In genomic region chr11:66932827-66933599, GRCm38 (mm10) we compare ENCODE assay signal across 36 mouse cellular contexts. TPM values are rescaled to one million over a fixed set of nuclear protein-coding genes. Genes with fewer than 3 reads are reported as not detected.
A peak's percentile ranks its signal among the peaks of the same experiment; 100 is the strongest.
DNase-seq lines count a peak whose midpoint lies in the region; ATAC-seq lines count a peak whose summit lies in the region.
"Had no signal": no experiment of that assay in that cellular context is flagged by ENCODE, and none has a peak within 500 bp of the region (broad histone marks: within the 10 kb centered on the region; RNA-seq: fewer than 3 reads in every experiment).

No protein-coding gene starts in this region.

- no peak overlapping the region for H3K27ac ChIP-seq in midbrain, embryonic 11.5 days (ENCODE audit: low read depth, low read length)
- no peak overlapping the region for H3K27ac ChIP-seq in midbrain, embryonic 13.5 days
- no peak overlapping the region for H3K27ac ChIP-seq in forebrain, embryonic 12.5 days
- H3K27ac ChIP-seq: embryonic facial prominence, embryonic 10.5 days; embryonic facial prominence, embryonic 13.5 days; forebrain, embryonic 13.5 days; heart, adult 2 months; heart, embryonic 10.5 days; heart, embryonic 13.5 days; hindbrain, embryonic 14.5 days; hindbrain, postnatal 0 days had no signal

- no peaks in the 10 kb centered on the region for H3K4me1 ChIP-seq in midbrain, embryonic 11.5 days (ENCODE audit: control insufficient read depth, insufficient read depth, low read length)
- 0 out of 2 replicates have a peak, but pooled peaks cover 4% of the 10 kb centered on the region for H3K4me1 ChIP-seq in midbrain, embryonic 13.5 days (replicated peaks)
- no peaks in the 10 kb centered on the region for H3K4me1 ChIP-seq in forebrain, embryonic 12.5 days
- H3K4me1 ChIP-seq: embryonic facial prominence, embryonic 10.5 days; embryonic facial prominence, embryonic 13.5 days; forebrain, embryonic 13.5 days; heart, embryonic 13.5 days had no signal

- no peaks in the 10 kb centered on the region for H3K9me3 ChIP-seq in midbrain, embryonic 11.5 days (ENCODE audit: control insufficient read depth, low read length)
- H3K9me3 ChIP-seq in midbrain, embryonic 13.5 days: no peaks in the 10 kb centered on the region
- H3K9me3 ChIP-seq in forebrain, embryonic 12.5 days: no peaks in the 10 kb centered on the region
- H3K9me3 ChIP-seq: embryonic facial prominence, embryonic 10.5 days; embryonic facial prominence, embryonic 13.5 days; forebrain, embryonic 13.5 days; heart, embryonic 10.5 days; heart, embryonic 13.5 days had no signal

- ATAC-seq in midbrain, embryonic 11.5 days (ENCODE audit: low FRiP score): no peak
- ATAC-seq in midbrain, embryonic 13.5 days: no peak
- no peak for ATAC-seq in granulocyte monocyte progenitor cell, adult 5-6 weeks (replicated peaks; ENCODE audit: poor library complexity, severe bottlenecking)
- no peak for ATAC-seq in megakaryocyte, adult 5-6 weeks (ENCODE audit: poor library complexity, severe bottlenecking)
- ATAC-seq in forebrain, embryonic 12.5 days (ENCODE audit: low FRiP score): no peak
- ATAC-seq: CD4-positive, CD25-positive, alpha-beta regulatory T cell, adult 4 months; forebrain, embryonic 13.5 days; forebrain, embryonic 16.5 days; hindbrain, postnatal 0 days; inflammation-experienced regulatory T-cells, adult 6 months; intestine, embryonic 16.5 days had no signal

- H3K9ac ChIP-seq in midbrain, embryonic 11.5 days (ENCODE audit: low read length): no peak overlapping the region
- H3K9ac ChIP-seq in midbrain, embryonic 13.5 days (replicated peaks): no peak overlapping the region
- H3K9ac ChIP-seq in forebrain, embryonic 12.5 days: no peak overlapping the region
- H3K9ac ChIP-seq: embryonic facial prominence, embryonic 13.5 days; forebrain, embryonic 13.5 days; heart, embryonic 13.5 days; hindbrain, embryonic 14.5 days had no signal

- no peaks in the 10 kb centered on the region for H3K27me3 ChIP-seq in midbrain, embryonic 11.5 days (ENCODE audit: control insufficient read depth, insufficient read depth, low read length)
- no peaks in the 10 kb centered on the region for H3K27me3 ChIP-seq in midbrain, embryonic 13.5 days
- H3K27me3 ChIP-seq in forebrain, embryonic 12.5 days: no peaks in the 10 kb centered on the region
- H3K27me3 ChIP-seq: embryonic facial prominence, embryonic 13.5 days; forebrain, embryonic 13.5 days; heart, embryonic 13.5 days had no signal

- H3K36me3 ChIP-seq in midbrain, embryonic 11.5 days (ENCODE audit: control insufficient read depth, insufficient read depth, low read length): no peaks in the 10 kb centered on the region
- no peaks in the 10 kb centered on the region for H3K36me3 ChIP-seq in midbrain, embryonic 13.5 days
- H3K36me3 ChIP-seq in forebrain, embryonic 12.5 days (replicated peaks): no peaks in the 10 kb centered on the region
- H3K36me3 ChIP-seq: embryonic facial prominence, embryonic 10.5 days; embryonic facial prominence, embryonic 13.5 days; heart, embryonic 10.5 days; heart, embryonic 13.5 days had no signal

- DNase-seq in midbrain, embryonic 11.5 days (ENCODE audit: low spot score, missing footprints): peak; percentile 77
- DNase-seq in ES-CJ7 (ENCODE audit: low read depth, low spot score) (peak; percentile 91), ZHBTc4 (ENCODE audit: low read depth, low spot score) (peak; percentile 88)
- DNase-seq: adrenal gland, adult 2 months; adrenal gland, postnatal 14 days; cerebellum, adult 2 months; cerebellum, postnatal 10 days; cerebellum, postnatal 36 days; embryo, embryonic 11 days; gastrocnemius, postnatal 25 days; heart, adult 2 months; heart, postnatal 14 days; heart, postnatal 4 days; kidney, adult 18-20 months had no signal

- 77% methylated on average over 9 of the region's 9 CpGs for WGBS in midbrain, embryonic 11.5 days
- WGBS in midbrain, embryonic 13.5 days: 66% methylated on average over 9 of the region's 9 CpGs
- WGBS in forebrain, embryonic 12.5 days: 70% methylated on average over 9 of the region's 9 CpGs

- H3K4me2 ChIP-seq in midbrain, embryonic 11.5 days: no peak overlapping the region
- H3K4me2 ChIP-seq in midbrain, embryonic 13.5 days (replicated peaks): no peak overlapping the region
- H3K4me2 ChIP-seq in forebrain, embryonic 12.5 days: no peak overlapping the region
- H3K4me2 ChIP-seq: embryonic facial prominence, embryonic 13.5 days; forebrain, embryonic 13.5 days; heart, embryonic 13.5 days; hindbrain, embryonic 14.5 days had no signal

- no peak overlapping the region for H3K4me3 ChIP-seq in midbrain, embryonic 11.5 days (ENCODE audit: low read depth, low read length)
- H3K4me3 ChIP-seq in midbrain, embryonic 13.5 days (replicated peaks): no peak overlapping the region
- H3K4me3 ChIP-seq in forebrain, embryonic 12.5 days (replicated peaks): no peak overlapping the region
- H3K4me3 ChIP-seq: embryonic facial prominence, embryonic 10.5 days; embryonic facial prominence, embryonic 13.5 days; erythroblast, embryonic 14.5 days; forebrain, embryonic 13.5 days; heart, adult 2 months; heart, embryonic 10.5 days; heart, embryonic 13.5 days had no signal

RNA-seq across cellular contexts. Expression of gene Pirt, which starts 21.2 kb away (rescaled TPM):
- 0.40 and 0.60 TPM in 2 replicates for polyA plus RNA-seq in midbrain, embryonic 11.5 days (2014; fragmentation: Nextera tagmentation; extraction: Ambion mirVana)
- 0.85 and 1.2 TPM in 2 replicates for polyA plus RNA-seq in midbrain, embryonic 13.5 days (2015; fragmentation: Nextera tagmentation; extraction: Ambion mirVana)
- not detected in 2 replicates for total RNA-seq in granulocyte monocyte progenitor cell, adult 5-6 weeks (2014; fragmentation: Nextera tagmentation)
- total RNA-seq in granulocyte monocyte progenitor cell, adult 5-6 weeks (2017): not detected in 2 replicates
- not detected in 2 replicates for total RNA-seq in megakaryocyte, adult 5-6 weeks (2015)
- total RNA-seq in megakaryocyte, adult 5-6 weeks (2017): not detected in 2 replicates
- 0.29 and 0.32 TPM in 2 replicates for polyA plus RNA-seq in forebrain, embryonic 12.5 days (2016; fragmentation: Nextera tagmentation; extraction: Ambion mirVana)
- polyA plus RNA-seq: C2C12; CD4-positive, CD25-positive, alpha-beta regulatory T cell, adult 4 months; inflammation-experienced regulatory T-cells, adult 6 months had no signal

RNA-seq across cellular contexts. Expression of gene Tmem238l, which starts 23.4 kb away (rescaled TPM):
- polyA plus RNA-seq in midbrain, embryonic 11.5 days (2014; fragmentation: Nextera tagmentation; extraction: Ambion mirVana): not detected in 2 replicates
- polyA plus RNA-seq in midbrain, embryonic 13.5 days (2015; fragmentation: Nextera tagmentation; extraction: Ambion mirVana): not detected in 2 replicates
- not detected in 2 replicates for total RNA-seq in granulocyte monocyte progenitor cell, adult 5-6 weeks (2014; fragmentation: Nextera tagmentation)
- total RNA-seq in granulocyte monocyte progenitor cell, adult 5-6 weeks (2017): not detected in 2 replicates
- total RNA-seq in megakaryocyte, adult 5-6 weeks (2015): not detected in 2 replicates
- total RNA-seq in megakaryocyte, adult 5-6 weeks (2017): not detected in 2 replicates
- polyA plus RNA-seq in forebrain, embryonic 12.5 days (2016; fragmentation: Nextera tagmentation; extraction: Ambion mirVana): not detected in 2 replicates
- total RNA-seq: adrenal gland, adult 2 months; adrenal gland, postnatal 14 days; adrenal gland, postnatal 4 days; gastrocnemius, adult 8-10 months; gastrocnemius, postnatal 25 days; heart, adult 2 months; heart, postnatal 14 days; hindbrain, postnatal 0 days had no signal
- polyA plus RNA-seq: adrenal gland, adult 2 months; C2C12; CD4-positive, CD25-positive, alpha-beta regulatory T cell, adult 4 months; cerebellum, adult 2 months; cortical plate, adult 2 months; embryonic facial prominence, embryonic 10.5 days; embryonic facial prominence, embryonic 13.5 days; erythroblast, embryonic 14.5 days; forebrain, embryonic 13.5 days; forebrain, embryonic 16.5 days; heart, adult 2 months; heart, embryonic 10.5 days; heart, embryonic 16.5 days; hindbrain, embryonic 11.5 days; hindbrain, embryonic 14.5 days; hindbrain, postnatal 0 days; inflammation-experienced regulatory T-cells, adult 6 months had no signal
